Mouse (Mus musculus) right cerebral cortex, adult 2 months (tissue): ENCODE measurements around the gene Fen1.

ENCODE experiments used
- DNase-seq, 2 experiments: peaks; one replicate each; pipeline ENCODE4 v3.0.0; 2021 to 2022; ENCODE audit warnings: low spot score in 2 of 2

Fen1 gene

DNA sequence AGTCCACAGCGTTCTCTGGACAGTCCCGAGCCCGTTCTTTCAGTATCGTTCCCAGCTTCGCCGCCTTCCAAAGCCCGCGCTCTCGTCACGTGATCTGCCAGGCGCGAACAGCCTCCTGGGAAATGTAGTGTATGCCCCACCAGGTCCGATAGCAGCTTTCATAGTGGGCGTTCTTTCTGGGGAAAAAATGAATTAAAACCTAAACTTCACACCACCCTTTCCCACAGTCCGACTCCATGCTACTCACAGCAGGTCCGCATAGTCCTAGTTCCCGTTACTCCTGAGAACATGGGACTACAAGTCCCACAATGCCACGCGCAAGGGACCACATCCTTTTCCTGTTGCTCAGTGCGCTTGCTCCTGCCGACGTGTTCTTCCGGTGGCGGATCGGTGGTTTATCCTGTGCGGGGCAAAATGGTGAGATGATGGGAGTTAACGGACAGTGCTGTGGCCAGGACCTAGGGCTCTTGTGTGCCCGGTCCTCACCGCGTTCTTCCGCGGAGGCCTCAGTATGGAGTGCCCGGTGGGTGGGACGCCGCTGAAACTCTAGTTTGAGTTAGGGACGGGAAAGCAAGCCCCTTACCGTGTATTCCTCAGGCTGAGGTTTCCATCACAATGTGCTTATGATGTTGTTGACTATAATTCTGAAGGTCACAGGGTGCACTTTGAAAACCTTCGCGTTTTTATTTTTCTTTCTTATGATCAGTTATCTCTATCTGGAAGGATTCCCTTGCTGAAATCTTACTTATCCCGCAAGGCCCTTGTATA is at the start of gene Fen1, which contains the start of gene Tmem258:
TSS of gene Fen1 (minus strand) at position 322 of the 768 bp plus-strand sequence.
TSS of gene Tmem258 (plus strand) at position 167 of the 768 bp plus-strand sequence.
- peak; percentile 94 to 95 for DNase-seq

DNA sequence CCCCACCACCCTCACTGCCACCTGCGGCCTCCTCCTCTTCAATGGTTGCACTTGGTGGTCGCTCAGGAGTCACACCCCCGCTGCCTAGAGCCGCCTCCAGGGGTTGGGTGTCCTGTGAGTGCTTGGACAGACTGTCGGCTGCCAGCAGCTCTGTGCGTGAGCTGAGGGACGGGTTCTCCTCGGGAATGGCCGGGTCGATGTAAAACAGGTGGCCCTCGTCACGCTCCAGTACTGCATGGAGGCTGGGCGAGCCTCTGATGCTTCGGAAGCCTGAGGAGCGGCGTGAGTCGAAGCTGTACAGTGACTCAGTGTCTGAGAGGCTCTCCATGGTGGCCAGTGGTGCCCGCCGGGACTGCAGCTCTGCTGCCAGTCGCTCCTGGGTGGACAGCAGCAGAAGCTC is 44.2 kb upstream of the Fen1 start:
- no peak for DNase-seq

DNA sequence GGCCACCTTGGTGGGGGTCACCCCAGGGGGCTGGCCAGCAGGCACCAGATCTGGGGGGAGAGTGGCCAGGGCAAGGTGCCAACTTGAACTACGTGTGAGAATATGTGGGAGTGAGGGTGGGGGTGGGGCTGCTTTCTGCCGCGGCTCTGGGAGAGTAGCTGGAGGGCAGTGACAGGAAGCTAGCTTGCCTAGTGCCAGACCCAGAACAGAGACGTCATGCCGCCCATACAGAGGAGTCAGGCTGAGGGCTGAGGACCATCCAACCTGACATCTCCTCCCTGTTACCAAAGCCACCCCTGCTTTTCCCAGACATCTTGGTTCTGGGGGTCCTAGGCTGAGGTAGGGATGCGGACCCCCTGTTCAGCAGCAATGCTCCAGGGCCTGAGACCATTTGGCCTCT is 43.2 kb upstream of the Fen1 start:
- no peak for DNase-seq

DNA sequence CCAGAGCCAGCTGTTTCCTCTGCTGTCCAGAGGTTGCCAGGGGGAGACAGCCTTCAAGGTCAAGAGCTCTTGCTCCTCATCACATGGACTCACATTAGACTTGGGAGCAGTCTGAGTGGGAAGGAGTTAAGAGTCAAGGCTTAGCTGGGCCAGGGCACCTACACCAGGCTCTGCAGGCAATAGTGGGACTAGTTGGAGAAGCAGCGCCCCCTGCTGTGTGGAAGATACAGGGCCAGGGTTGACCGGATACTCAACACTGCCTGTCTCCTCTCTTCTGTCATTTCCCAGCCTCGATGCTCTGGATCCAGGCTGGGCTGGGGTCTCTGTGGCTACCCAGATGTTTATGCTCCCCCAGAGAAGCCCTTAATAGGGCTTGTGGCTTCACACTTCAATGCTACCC is 40.2 kb upstream of the Fen1 start:
- DNase-seq = peak; percentile 50 to 65

DNA sequence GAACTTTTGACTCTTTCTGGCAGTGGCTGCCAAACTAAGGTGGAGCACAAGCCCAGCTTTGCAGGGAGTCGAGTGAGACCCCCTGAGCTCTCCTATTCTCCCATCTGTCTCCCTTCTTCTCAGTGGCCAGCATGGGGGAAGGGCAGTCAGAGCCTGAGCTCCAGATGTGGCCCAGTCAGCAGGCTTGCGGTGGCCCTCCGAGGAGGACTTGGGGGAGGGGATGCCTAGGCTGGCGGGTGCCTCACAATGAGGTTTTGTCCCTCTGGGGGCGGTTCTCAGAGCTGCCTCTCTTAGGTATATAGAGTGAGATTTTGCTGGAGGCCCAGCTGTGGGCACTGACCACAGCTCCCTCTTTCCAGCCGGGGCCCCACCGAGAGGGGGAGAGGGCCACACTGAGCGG is 38.9 kb upstream of the Fen1 start:
- peak in 1 of 2 experiments; percentile 15 for DNase-seq

DNA sequence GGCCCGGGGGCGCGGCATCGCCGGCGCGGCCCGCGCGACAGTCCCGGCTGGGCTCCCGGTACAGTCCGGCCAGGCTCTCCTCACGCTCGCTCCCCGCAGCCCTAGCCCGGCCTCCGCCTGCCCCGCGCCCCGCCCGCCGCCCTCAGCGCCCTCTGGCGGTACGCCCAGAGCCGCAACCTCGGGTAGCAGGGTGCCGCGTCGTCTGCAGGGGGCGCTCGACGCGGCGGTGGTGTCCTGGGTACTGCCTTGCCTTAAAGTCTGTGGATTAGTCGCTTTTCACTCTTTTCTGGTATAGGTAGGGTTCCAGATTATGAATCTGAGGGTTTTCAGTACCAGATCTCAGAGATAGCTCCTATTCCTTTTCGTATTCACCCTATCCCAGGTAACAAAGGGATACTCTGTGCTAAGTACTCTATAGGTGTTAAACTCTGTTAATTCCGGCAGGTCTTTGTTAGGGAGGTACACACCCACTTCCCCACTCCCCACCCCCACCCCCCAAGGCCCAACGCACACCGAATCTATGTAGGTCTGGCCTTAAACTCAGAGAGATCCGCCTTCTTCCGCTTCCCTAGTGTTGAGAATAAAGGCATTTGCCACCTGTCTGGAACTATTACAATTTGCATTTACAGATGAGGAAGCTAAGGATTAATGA is 36.8 kb upstream of the Fen1 start, which contains the start of gene Myrf:
TSS of gene Myrf (minus strand) at position 95 of the 652 bp plus-strand sequence.
- peak; percentile 53 to 58 for DNase-seq

DNA sequence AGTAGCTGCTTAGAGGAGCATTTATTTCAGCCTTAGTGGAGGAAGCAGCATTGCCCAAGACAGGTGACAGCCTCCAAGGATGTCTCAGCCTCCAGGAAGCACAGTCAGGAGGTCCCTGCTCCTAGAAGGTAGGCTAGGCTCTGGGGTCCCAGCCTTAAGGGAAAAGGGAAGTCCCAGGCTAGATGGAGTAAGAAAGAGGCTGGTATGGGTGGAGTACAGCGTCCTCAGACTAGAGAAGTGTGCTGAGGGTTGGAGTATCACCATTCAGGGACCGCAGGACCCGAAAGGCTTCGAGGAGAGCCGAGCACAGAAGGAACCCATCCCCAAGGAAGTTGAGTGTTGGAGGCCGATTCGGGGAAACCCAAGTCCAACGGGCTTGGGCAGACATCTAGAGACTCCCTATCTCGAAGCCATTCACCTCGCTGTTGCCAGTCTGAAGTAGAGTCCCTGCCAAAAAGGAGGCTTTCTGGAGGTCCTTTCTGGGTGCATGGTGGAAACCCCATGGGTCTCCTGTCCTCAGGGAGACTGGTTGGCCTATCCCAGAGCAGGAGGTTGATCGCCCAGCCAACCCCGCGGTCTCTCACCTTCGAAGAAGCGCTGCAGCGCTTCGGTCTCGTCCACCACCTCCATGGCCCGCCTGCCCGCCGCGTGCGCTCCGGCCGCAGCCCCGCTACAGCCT is 36.1 kb upstream of the Fen1 start:
- DNase-seq = no peak

DNA sequence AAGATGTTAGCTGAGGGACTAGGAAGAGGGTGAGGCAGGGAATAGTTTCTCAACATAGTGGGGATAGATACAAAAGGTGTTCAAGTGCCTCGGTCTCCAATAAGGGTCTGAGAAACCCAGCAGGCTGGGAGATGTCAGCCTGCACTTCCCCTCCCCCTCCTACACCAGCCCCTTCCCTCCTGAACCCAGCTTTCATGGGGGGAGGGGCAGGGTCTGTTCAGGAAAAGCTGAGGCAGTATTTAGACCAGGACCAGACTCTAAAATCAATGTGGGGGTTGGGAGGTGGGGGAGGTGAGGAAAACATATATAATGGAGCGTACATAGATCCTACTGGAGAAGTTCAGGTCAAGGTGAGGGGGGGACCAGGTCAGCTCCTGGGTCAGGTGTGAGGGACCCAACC is 35.5 kb upstream of the Fen1 start:
- DNase-seq = no peak

DNA sequence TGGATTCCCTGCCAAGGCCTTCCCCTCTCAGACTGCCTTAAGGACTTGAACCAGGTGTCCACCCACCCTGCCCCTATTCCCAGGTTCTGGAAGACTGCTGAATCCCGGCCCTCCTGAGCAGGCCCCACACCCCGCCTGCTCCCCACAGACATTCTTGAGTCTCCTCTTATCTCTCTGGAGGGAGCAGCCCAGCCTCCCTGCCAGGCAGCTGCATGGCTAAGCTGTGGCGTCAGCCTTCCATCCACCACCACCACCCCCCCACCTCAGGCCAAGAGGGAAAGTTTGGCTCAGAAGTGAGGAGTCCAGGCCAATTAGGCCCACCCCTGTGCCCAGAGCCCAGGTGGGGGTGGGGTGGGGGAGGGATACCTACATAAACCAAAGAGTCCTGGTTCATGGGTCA is 34.5 kb upstream of the Fen1 start:
- DNase-seq = no peak

DNA sequence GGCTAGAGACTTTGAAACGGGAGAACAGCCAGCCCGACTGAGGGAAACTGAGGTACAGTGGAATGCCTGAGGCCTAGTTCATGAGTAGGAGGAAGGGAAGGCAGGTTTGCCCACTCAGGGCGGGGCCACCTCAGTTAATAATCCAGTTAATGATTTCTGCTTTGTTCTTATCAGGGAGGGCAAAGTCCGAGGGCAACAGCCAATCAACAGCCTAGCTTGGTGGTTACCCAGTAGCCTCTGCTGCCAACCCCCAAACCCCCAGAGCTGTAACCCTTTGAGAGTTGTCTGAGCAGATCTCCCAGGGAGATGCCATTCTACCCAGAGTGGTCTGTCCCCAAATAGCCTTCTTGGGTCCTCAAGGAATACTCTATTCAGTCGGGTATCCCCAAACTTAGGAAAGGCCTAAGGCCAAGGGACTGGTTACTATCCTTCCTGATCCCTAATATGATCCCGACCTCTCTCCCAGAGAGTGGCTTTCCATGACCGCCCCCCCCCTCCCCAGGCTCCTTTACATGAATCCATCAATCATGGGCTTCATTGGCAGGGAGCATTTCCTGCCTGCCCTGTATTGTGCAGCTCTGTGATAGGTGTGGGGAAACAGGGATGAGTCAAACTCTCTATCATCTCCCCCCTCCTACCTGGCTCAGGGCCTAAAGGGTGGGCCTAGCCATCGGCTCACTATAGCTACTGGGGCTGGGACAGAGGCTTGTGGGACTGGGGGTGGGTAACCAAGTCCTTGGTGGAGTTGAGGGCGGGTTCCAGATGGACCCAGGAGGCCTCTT is 32.0 kb upstream of the Fen1 start:
- no peak for DNase-seq

DNA sequence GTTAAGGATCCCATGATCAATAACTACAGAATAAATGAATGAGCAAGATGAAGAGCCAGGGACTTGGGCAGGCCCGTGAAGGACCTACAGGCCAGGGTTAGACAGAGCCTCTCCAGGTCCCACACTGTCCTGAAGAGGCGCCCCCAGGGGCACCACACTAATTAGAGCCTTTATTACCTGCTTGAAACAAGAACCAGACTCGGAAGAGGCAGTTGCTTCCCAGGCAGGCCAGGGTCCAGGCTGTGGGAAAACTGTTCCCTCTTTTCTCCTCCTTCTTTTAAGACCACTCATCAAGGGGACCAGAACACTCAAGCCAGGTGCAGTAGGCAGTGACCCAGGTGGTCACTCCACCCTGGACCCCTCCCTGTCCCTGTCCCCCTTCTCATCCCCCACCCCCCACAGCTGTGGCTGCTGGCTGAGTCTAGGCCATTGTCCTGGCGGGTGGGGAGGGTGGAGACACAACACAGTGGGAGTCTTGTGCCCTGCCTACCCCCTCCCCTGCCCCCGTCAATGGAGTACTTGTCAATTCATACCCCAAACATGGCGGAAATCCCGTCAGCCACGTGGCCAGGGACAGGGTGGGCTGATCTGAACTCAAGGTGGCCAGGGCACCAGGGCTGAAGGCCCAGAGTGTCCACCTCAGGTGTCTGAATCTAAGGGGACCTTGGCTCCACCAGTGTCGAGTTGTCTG is 28.5 kb upstream of the Fen1 start:
- DNase-seq = no peak

DNA sequence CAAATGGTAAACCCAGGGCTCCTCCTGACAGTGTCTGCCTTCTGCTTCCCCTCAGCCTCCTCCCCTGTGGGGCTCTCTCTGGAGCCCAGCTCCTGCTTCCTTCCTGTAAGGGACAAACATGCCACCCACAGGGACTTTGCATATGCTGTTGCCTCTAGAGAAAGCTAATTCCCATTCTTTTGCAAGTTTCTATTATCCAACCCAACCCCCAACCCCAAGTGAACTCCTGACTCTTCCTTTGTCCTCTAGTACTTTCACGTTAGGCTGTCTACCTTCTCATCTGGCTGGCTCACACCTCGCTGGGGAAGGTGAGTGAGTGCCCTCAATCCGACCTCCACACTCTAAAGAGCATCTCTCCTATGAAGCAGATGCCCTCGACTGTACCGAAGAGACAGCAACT is 27.9 kb upstream of the Fen1 start:
- no peak for DNase-seq

DNA sequence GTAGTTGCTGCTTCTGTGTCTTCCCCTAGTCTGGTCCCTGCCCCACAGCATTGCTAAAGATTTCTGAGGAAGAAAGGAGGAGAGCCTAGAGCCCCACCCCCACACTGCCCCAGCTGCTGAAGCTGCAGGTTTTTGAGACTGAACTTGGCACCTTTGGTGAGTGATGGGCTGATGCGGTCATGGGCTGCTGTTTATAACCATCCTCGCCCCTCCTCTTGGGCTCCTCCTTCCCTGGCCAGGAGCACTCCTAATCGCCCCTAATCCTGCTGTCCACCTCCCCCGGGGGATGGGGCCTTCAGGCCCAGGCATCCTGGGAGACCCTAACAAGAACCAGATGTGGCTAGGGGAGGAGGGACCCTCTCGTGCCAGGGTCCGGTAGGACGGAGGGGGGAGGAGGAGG is 27.0 kb upstream of the Fen1 start:
- no peak for DNase-seq

DNA sequence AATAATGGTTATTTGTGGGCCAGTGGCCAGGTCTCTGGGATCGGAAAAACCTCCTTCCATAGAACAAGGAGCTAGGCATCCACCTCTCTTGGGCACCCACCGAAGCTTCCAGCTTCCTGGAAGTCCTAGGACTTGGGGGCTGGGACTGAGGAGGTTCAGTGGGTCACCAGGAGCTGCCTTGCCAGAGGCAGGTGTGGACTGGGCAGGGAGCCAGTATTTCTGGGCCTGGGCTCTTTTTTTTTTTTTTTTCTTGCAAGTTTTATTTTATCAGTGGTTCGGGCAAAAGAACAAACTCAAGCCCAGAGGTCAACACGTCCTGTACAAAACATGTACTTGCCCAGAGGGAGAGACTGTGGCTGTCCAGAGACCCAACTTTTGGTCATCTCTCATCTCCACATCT is 21.8 kb upstream of the Fen1 start:
- DNase-seq = no peak

DNA sequence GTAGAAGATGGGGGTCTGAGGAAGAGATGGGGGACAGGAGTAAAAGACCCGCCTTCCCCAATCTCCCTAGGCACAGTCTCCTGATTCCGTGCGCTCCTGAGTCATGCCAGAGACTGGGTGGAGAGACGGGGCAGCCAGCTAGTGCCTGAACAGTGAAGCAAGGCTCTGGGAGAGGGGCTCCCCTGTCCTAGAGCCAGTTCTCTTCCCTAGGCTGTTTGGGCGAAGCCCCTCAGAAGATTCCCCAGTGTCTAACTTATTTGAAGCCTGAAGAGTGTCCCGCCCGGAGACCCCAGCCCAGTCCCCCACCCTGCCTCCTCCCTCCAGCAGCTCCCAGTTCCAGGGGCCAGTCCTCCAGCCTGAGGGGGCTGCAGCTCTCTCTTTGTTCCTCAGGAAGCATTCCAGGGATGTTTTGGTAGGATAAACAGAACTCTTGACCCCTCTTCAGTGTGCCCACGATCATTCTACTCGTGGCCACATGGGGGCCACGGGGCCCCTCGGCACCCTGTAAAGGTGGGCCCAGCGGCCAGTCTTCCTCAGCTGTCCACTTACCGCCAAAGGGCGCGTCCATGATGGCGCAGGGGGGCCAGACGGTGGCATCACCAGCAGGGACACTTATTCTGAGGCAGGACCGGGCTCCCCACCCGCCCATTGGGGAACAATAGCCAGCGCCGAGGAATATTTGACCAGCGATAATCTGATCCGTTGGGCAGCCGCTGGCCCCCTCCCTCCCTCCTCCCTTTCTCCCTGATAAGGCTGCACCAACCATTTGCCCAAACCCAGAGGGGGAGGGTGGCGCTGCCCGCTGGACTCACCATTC is 20.9 kb upstream of the Fen1 start:
- DNase-seq = no peak

DNA sequence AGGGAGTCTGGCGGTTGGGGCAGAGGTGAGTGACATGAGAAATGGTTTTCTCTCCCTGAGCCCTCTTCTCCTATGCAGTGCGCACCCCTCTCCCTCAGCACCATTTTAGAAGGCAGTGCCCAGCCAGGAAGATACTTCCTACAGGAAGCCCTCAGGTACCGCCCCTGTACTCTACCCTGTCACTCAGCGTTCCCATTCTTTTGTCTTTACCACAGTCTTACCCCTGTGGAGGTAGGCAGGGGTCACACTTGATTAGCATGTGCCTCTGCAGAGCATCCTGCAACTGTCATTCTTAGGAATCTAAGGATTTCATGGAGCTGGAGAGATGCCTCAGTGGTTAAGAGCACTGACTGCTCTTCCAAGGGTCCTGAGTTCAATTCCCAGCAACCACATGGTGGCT is 19.6 kb upstream of the Fen1 start:
- DNase-seq = no peak

DNA sequence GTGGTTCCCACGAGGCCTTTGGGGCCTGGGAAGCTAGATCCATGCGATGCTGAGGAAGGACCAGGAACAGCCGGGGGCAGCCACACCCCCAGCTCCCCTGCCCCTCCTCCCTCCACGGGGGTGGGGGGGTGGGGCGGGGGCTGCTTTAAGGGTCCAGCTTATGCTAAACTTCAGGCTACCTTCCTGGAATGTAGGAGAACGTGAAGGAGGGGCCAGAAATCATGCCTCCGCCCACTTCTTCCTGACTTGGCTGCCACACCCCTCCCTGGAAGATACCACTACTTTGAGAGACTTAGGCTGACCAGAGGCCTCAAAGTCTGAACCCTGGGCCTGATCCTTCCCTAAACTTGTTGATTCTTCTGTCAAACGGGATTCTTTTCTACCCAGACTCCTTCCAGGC is 18.7 kb upstream of the Fen1 start:
- no peak for DNase-seq

DNA sequence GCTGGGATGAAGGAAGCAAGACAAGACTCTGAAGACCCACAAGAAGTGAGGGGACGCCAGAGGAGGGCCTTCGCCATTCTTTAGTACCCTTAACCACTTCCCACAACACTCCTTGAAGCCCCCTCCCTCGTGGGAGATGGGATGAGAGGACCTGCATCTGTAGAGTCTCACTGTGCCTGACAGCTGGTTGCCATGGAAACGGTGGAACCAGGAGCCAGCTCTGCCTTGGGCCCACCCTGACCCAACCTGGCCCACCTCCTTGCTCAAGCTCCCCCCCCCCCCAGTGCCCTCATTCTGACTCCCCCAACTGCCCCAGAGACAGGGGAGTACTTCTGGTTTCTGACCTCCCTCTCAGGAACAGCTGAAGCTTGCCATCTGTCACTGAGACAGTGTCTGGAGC is 17.6 kb upstream of the Fen1 start:
- DNase-seq = no peak

DNA sequence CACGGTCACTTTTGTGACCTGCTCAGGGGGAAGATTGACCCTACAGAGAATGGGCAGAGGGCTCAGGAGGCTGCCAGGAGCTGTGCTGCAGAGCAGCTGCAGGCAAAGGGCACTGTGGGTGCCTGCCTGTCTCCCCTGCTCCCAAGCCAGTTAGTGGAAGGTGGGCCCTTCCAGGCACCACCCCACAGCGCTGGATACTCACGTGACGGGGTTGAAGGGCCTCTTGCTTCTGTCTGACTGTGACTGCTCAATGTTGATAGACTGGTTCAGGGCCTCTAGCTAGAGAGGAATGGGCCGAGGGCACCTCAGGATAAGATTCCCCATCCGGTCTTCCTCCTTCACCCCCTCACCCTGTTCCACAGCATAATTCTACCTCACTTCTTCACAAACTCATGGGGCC is 15.6 kb upstream of the Fen1 start:
- DNase-seq = no peak

DNA sequence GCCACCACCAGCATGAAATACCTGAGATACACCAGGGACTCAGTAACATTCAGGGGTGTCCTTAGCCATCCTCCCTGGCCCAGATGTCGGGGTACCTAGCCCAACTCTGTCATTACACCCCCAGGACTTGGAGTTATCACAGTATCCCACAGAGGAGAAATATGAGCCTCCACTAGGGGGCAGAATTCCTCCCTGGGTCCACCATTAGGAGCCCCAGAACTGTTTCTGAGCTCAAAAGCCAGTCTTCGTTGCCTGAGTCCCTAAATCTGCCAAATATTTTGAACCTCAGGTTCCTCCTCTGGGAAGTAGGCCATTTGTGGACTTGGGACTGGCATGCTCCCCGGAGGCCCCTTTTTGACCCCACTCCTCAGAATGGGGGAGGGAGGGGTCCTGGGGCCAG is 15.1 kb upstream of the Fen1 start:
- peak; percentile 59 to 62 for DNase-seq

DNA sequence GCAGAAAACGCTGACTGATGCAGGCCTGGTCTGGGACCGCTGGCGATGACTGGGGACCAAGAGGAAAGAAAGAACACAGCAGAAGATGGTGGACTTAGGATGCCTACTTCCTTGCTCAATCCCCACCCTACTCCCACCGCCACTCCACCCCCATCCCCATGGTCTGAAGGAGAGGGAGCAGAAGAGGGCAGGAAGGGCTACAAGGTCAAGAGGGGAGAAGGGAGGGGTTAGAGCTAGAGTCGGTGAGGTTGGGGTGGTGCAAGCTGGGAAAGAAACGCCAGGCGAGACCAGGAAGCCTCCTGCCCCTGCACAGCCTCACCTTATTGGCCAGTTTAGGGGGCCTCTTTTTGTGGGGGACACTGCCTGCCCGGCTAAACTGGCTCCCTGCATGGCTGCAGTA is 12.1 kb upstream of the Fen1 start:
- no peak for DNase-seq
